Mouse (Mus musculus) inflammation-experienced regulatory T-cells, adult 6 months (primary cell): ENCODE measurements at regions not wholly inside any gene's neighbourhood (a gene's known extent, or its start where the extent isn't known, plus 50 kb on each side); places are given as distances from the start of the nearest gene placed in this dataset.

Experiments
- ATAC-seq: one replicate; pipeline ENCODE4 v1.8.0; 2017

GRCm38 (mm10) chr7:72751501-72751917 is 445.1 kb upstream of the Mctp2 start:
- no peak for ATAC-seq

- ATAC-seq: no peak
Observed at GRCm38 (mm10) chr7:72753053-72753559, 446.7 kb upstream of the Mctp2 start.

DNA sequence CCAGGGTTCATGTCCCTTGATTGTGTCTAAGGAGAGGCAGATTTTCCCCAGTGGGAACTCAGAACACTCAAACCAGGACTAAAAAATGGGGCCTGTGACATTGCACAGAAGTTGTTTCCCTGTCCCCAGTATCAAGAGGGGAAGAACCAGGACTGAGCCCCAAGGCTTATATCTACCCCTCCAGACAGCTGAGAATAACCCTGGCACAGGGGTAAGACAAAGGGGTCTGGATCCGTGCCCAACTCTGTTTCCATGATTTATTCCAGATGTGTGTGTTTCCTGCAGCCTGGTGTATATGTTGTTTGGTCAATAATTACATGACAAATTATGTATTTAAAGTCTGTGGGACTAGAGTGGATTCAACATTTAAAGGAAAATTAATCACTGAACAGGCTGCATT is 456.3 kb upstream of the Mctp2 start:
- no peak for ATAC-seq

GRCm38 (mm10) chr7:72768705-72769104 is 462.3 kb upstream of the Mctp2 start:
- no peak for ATAC-seq

GRCm38 (mm10) chr7:72774031-72774770 is 467.8 kb upstream of the Mctp2 start:
- no peak for ATAC-seq

DNA sequence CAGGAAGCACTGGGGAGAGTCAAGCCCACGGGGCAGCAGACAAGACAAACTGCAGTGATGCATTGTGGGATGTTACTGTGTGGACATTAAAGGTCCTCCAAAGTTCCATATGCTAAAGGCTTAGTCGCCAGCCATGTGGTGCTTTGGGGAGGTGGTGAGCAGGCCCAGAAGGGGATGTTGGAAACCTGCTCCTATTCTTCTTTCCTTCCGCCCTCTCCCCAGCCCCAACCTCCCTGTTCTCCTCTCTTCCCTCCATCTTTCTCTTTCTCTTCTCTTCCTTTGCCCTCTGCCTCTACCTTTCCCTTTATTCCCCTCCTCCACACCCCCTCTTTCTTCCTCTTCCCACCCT is 468.3 kb upstream of the Mctp2 start:
- ATAC-seq: no peak

- no peak for ATAC-seq
Observed at GRCm38 (mm10) chr7:72787306-72787705, 480.9 kb upstream of the Mctp2 start.

DNA sequence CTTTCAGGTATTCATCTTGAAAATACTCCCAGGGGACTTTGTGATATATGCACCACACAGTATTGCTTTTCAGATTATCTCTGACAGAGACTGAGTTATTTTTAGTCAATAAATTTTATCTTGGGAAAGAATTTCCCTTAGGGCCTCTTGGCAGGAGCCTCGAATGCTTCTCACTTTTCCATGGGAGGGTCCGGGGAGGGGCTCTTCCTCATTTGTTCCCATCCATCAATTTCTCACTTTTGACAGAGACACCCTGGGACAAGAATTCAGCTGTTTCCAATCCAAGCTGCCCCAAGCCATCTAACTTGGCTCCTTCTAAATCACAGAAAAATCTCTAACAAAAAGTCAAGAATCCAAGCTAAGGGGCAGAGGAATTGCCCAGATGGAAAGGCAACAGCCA is 481.9 kb upstream of the Mctp2 start:
- no peak for ATAC-seq

GRCm38 (mm10) chr7:72822142-72822541 is 515.7 kb upstream of the Mctp2 start:
- no peak for ATAC-seq

GRCm38 (mm10) chr7:72826597-72826996 is 520.2 kb upstream of the Mctp2 start:
- ATAC-seq: no peak

GRCm38 (mm10) chr7:72835423-72835822 is 529.0 kb upstream of the Mctp2 start:
- no peak for ATAC-seq

DNA sequence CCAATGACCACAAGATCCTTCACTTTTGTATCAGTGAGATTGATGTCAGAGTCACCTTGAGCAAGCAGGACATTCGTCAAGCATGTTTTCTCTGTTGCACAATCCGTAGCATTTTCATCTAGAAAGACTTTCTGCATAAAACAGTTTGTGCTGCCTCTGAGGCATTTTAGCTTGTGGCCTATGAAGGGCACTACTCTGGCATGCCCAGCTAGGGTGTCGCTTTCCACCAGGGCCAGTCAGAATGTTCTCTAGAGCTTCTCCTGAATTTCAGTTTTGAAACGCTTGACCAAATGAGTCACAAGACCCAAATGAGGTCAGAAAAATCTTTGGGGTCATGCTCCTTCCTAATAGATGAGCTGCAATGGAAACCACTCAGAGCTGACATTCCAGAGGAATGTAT is 529.6 kb upstream of the Mctp2 start:
- no peak for ATAC-seq

GRCm38 (mm10) chr7:72836457-72836985 is 530.1 kb upstream of the Mctp2 start:
- no peak for ATAC-seq

DNA sequence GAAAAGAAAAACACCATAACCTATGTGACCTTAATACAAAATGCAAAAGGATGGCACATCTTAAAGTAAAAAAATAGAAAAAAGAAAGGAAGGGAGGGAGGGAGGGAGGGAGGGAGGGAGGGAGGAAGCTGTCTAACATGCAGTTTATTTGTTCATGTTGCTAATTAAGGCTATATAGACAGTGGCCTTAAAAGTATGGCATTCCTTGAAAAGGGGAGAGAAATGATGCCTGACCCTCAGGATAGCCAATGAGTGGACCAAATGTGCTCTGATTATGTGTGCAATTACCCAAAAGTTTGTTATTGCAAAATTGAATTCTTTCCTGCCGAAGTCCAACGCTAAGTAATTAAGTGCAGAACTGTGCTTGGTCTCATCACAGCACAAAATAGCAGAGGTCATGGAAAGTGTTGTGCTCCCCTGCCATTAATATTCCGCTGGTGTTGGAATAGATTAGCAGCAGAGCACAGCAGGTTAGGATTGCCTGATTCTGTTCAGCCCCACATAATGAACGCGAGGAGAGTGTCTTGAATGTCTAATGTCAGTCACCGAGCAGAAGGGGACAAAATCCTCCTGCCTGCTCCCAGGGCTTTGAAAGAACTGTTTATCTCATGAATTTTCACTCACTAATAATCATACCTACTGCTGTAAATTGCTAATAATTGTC is 531.7 kb upstream of the Mctp2 start:
- no peak for ATAC-seq

- ATAC-seq: no peak
Observed at GRCm38 (mm10) chr7:72851346-72851745, 524.0 kb upstream of the Rgma start.

- ATAC-seq: no peak
Observed at GRCm38 (mm10) chr7:72854501-72855002, 520.8 kb upstream of the Rgma start.

DNA sequence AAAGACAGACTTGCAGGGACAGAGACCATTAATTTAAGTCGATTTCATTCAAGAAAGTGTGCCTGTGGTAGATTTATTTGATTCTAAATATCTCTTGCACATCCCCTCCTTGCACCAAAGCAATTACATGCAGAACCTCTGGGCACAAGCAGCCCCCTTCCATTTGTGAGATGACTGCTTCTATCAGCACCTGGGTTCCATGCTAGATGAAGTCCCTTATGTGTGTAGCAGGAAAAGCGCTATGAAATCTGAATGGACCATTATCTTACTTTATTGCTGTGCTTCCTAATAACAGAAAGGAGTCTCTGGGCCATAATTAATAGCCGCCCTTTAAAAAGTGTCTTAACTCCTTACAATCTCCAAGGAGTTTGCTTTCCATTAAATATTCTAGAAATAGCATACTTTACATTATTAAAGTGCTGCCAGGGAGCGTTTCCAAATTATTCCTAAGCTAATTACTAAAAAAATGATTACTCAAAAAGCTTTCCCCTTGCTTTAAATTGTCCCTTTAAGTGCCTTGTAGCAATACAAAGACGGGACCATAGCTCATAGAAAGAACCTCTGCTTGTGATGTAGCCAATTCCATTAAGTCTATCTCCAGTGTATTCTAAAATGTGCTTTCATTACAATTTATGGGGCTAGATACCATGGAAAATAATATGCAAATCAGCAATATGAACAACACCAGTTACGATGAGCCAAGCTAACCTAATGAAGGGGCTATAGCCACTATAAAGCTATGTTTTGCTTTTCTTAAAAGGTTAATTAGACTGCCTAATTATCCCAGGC is 508.1 kb upstream of the Rgma start:
- no peak for ATAC-seq

- no peak for ATAC-seq
Observed at GRCm38 (mm10) chr7:72869068-72869467, 506.2 kb upstream of the Rgma start.

- ATAC-seq: no peak
Observed at GRCm38 (mm10) chr7:72900816-72901215, 474.5 kb upstream of the Rgma start.

- no peak for ATAC-seq
Observed at GRCm38 (mm10) chr7:72905891-72906290, 469.4 kb upstream of the Rgma start.

GRCm38 (mm10) chr7:72906536-72906935 is 468.8 kb upstream of the Rgma start:
- no peak for ATAC-seq

DNA sequence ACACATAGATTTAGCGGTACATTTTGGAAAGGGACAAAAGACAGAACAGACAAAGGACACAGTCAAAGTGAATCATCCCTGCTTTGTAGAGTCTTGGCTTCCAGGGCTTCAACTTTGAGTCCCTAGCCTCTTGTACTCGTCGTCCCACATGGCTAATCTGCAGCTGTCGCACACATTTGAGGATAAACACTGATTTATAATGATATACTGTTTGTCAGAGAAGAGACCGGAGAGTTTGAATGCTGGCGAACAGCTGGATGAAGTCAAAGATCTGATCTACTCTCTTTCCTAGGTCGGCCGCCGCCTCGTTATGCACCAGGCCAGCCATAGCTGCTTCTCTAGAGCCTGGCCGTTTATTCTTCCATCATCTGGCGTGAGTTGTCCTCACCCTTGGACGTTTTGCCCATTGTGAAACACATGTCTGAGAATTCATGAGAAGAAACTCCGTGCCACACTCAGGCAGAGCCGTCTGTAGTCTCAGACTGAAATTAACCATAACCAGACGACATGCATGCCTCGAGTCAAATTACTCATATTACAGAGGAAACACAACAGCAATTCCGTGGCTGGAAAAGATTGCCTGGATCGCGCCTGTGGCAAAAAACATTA is 448.4 kb upstream of the Rgma start:
- ATAC-seq: no peak

GRCm38 (mm10) chr7:72938842-72939241 is 436.5 kb upstream of the Rgma start:
- ATAC-seq: no peak
